Mouse (Mus musculus) hindbrain, embryonic 10.5 days (tissue): Measurements from ENCODE around the gene Ccl27a. TPM values are rescaled to one million over a fixed set of nuclear protein-coding genes. Genes with fewer than 3 reads are reported as not detected.

Experiments used
- DNase-seq: peaks from one replicate; pipeline ENCODE4 v3.0.0-alpha.2; 2017; ENCODE audit warnings: low spot score
- H3K27ac ChIP-seq: fragments of 300-500 bp; sonication (generic); 2 replicates; pipeline ENCODE4 v1.5.1; 2016; ENCODE audit warnings: mild to moderate bottlenecking, moderate library complexity
- H3K27me3 ChIP-seq: fragments of 300-500 bp; sonication (generic); 2 replicates; pipeline ENCODE4 v1.6.1; 2016; ENCODE audit warnings: mild to moderate bottlenecking; ENCODE audit not compliant: poor library complexity, insufficient read depth, severe bottlenecking
- H3K36me3 ChIP-seq: fragments of 300-500 bp; sonication (generic); 2 replicates; pipeline ENCODE4 v1.6.1; 2016; ENCODE audit warnings: mild to moderate bottlenecking, moderate library complexity
- H3K4me1 ChIP-seq: fragments of 300-500 bp; sonication (generic); replicated peaks from 2 replicates; pipeline ENCODE4 v1.6.1; 2016; ENCODE audit warnings: mild to moderate bottlenecking
- H3K4me3 ChIP-seq: fragments of 300-500 bp; sonication (generic); 2 replicates; pipeline ENCODE4 v1.5.1; 2016; ENCODE audit warnings: mild to moderate bottlenecking, moderate library complexity
- H3K9me3 ChIP-seq: fragments of 300-500 bp; sonication (generic); 2 replicates; pipeline ENCODE4 v1.6.1; 2016; ENCODE audit warnings: mild to moderate bottlenecking, moderate library complexity
- WGBS: fragments of 180-500 bp; shearing (Covaris S2); methylation state at CpG from one replicate; pipeline ENCODE4 v1.1.7; 2016; 5-methylcytosine and 5-hydroxymethylcytosine counted together
- polyA plus RNA-seq: library from polyadenylated mRNA; unstranded; fragments of >200 nt; fragmentation: Nextera tagmentation; extraction: Ambion mirVana; gene quantifications from 2 replicates; pipeline ENCODE4 v1.2.1, GENCODE M21; 2016

Ccl27a gene
- polyA plus RNA-seq, 1 experiment from 2014 or later, result 86.2 TPM

DNA sequence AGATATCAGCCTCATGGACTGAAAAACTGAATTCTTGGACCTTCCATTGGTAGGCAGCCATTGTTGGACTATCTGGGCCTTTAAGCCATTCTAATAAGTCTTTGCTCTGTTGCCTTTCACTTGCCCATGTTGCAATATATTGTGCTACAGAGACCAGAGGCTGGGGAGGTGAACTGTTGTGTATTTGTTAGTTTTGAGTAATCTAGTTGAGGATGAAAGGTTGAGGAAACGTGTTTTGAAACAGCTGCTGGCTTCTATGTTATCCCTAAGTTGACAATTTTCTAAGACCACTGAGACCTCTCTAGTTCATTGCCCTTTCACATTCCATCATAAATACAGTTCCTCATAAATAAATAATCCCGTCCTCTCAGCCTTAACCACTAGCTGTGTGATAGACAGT lies 29.9 kb downstream of the Ccl27a start:
- Histone ChIP-seq H3K4me1 (peaks cover 23% of the 10 kb centered on the region), H3K9me3 (peaks cover 21% of the 10 kb centered on the region), H3K27ac (no peak overlapping the region), H3K4me3 (no peak overlapping the region), H3K36me3 (peaks cover 7% of the 10 kb centered on the region), H3K27me3 (no peaks in the 10 kb centered on the region; the same call in 1 of the 2 replicates)
- WGBS, result 79% methylated on average over 2 of the region's 2 CpGs
- no peak for DNase-seq

DNA sequence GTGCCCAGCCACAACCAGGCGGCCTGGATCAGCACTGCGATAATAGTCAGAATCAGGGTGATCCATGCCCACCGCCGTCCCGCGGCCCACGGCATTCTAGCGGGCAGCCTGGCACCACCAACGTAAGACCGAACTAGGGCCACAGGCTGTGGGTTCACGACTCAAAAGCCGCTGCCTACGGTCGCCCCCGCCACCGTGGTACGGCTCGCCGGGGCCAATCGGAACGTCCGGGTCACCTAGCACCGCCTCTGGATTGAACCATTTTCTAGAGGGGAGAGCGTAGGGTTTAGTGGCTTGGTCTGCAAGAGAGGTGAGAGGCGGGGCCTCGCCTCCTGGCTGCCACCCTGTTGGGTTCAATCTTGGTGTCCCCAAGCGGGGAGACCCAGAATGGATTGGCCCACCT lies 32.9 kb downstream of the Ccl27a start:
- peak; percentile 94 for DNase-seq
- peak overlapping the region; percentile 87 for H3K27ac ChIP-seq
- H3K9me3 ChIP-seq, result peaks cover 11% of the 10 kb centered on the region
- H3K4me1 ChIP-seq, result peaks cover 23% of the 10 kb centered on the region
- no peaks in the 10 kb centered on the region for H3K27me3 ChIP-seq
- H3K4me3 ChIP-seq, result peak overlapping the region; percentile 80
- peaks cover 20% of the 10 kb centered on the region for H3K36me3 ChIP-seq
- WGBS, result under 1% methylated on average over 27 of the region's 27 CpGs

DNA sequence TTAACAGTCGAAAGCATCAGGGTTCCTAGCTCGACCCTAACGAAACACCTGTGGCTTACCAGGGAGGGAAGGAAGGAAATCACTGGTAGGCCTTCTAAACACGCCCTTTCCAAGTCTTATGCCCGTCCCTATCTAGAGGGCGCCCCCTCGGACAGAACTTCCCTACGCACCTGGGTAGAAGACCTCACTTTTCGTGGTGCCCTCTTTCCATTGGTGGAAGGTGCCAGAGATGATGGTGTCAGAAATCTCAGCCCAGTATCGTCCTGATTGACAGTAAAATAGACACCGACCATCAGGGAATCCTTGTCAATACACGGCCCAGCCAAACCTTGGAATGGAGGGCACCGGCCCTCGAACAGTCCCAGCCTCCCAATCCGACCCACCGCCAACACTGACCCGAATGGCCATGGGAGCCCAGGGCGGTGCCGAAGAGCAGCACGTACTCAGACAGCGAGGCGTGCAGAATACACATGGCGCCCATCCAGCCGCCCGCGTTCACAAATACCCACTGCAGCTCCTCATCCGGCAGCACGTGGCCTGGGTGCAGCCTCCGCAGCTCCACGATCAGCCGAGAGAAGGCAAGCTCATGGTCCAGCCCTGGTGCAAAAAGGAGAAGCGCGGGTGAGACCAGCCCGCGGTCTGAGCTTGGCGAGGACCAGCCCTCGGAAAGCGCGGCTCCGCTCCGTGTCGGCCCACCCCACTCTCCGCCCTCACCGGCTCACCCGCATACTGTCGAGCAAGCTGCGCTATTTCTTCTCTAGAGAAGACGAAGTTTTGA lies 33.5 kb downstream of the Ccl27a start:
- H3K4me3 ChIP-seq, result peak overlapping the region; percentile 80
- peak overlapping the region; percentile 87 for H3K27ac ChIP-seq
- DNase-seq, result no peak
- H3K36me3 ChIP-seq, result peaks cover 20% of the 10 kb centered on the region
- H3K9me3 ChIP-seq, result peaks cover 9% of the 10 kb centered on the region
- 1% methylated on average over 48 of the region's 48 CpGs for WGBS
- H3K27me3 ChIP-seq, result no peaks in the 10 kb centered on the region
- H3K4me1 ChIP-seq, result peaks cover 23% of the 10 kb centered on the region

DNA sequence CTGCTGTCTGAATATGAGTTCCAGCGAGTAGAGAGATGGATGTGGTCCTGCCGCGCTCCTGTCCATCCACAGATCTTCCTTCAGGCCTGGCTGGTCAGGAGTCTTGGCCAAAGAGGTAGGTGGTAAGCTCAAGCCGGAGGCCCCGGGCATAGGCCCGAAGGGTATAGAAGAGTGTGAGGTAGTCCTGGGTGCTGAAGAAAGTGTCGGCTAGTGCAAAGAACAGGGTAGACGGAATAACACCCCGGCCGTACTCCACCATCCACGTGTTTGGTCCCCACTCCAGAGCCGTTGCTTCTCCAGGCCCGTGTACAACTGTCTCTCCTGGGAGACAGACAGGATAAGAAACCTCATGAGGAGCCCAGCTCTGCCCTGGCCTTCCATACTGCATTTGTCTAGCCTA lies 34.8 kb downstream of the Ccl27a start:
- peaks cover 20% of the 10 kb centered on the region for H3K36me3 ChIP-seq
- H3K9me3 ChIP-seq, result peaks cover 6% of the 10 kb centered on the region
- H3K27ac ChIP-seq, result no peak overlapping the region
- H3K4me1 ChIP-seq, result peaks cover 23% of the 10 kb centered on the region
- DNase-seq, result no peak
- no peak overlapping the region for H3K4me3 ChIP-seq
- 96% methylated on average over 13 of the region's 13 CpGs for WGBS
- peaks cover 7% of the 10 kb centered on the region; the same call in 1 of the 2 replicates for H3K27me3 ChIP-seq

DNA sequence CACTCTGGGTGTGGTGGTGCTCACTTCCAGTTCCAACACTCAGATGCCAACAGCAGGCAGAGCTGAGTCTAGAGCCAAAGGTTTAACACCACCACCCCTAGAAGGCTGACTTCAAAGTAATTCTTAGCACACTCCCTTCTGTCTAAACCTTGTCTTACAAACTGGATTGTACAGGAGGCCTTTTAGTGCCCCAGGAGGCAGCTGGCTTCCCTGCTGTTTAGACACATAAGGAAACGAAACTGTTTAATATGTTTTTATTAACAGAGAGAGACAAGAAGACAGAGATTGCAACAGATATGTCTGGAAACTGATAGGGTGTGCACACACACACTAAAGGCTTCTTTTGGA lies 35.8 kb downstream of the Ccl27a start:
- Histone ChIP-seq H3K27ac (no peak overlapping the region), H3K36me3 (peaks cover 20% of the 10 kb centered on the region), H3K4me3 (no peak overlapping the region), H3K4me1 (peaks cover 23% of the 10 kb centered on the region), H3K9me3 (peaks cover 6% of the 10 kb centered on the region), H3K27me3 (peaks cover 15% of the 10 kb centered on the region)
- 81% methylated on average over 1 of the region's 1 CpGs for WGBS
- no peak for DNase-seq

DNA sequence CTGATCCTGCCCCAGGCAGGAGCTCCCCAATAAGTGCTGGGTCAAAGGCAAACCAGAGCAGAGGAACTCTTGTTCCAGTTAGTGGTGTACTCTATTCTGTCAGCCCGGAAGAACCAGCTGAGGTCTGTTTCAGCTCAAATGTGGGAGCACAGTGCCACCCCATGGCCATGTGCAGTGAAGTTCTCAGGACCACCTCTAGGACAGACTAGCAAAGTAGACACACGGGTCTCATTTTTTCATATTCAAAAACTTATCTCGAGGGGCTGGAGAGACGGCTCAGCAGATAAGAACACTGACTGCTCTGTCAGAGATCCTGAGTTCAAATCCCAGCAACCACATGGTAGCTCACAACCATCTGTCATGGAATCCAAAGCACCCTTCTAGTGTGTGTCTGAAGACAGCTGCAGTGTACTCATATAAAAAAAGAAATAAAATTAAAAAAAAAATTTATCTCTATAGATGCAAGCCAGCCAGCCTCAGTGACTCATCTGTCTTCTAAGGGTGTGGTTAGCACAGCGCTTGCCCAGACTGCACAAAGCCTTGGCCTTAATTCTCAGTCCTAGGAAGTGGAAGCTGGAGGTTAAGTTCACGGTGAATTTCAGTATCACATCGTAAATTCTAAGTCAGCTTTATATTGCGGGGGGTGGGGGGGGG lies 36.3 kb downstream of the Ccl27a start:
- peaks cover 6% of the 10 kb centered on the region for H3K9me3 ChIP-seq
- no peak overlapping the region for H3K4me3 ChIP-seq
- H3K36me3 ChIP-seq, result peaks cover 20% of the 10 kb centered on the region
- 53% methylated on average over 8 of the region's 8 CpGs for WGBS
- peaks cover 23% of the 10 kb centered on the region for H3K4me1 ChIP-seq
- H3K27me3 ChIP-seq, result peaks cover 20% of the 10 kb centered on the region
- peak; percentile 71 for DNase-seq
- H3K27ac ChIP-seq, result no peak overlapping the region

DNA sequence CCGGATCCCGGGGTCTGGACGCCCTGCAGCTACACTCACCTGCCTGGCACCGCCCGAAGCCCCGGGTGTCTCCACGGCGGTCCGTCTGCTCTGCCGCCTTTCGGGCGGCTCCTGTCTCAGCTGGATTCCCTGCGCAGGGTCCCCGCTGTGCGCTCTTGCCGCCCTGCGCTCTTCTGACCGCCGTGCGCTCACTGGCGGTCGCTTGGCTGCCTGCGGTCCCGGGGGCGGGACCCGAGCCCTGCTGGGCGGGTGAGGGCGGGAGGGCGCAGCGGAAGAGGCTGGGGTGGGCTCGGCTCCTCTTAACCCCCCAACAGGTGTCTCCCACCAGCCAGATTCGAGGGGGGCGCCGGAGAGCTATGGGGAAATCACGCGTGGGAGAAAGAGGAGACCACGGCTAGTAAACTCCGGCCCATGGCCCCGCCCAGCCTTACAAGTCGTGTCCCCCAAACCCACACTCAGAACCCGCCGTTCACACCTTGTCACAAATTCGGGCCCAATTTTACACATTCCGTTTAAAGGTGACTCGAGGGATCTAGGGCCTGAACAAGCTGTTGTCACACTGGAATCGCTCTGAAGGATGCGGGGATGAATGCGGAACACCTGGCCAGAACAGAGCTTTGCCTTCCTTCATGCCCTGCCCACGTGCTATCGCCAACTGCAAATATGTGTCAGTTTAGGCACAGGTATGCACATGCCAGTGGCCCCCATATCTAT lies 42.8 kb downstream of the Ccl27a start, which contains the start of gene Arid3c:
Gene Arid3c (minus strand): TSS at position 91 of the 714 bp plus-strand sequence.
- peaks cover 27% of the 10 kb centered on the region for H3K4me1 ChIP-seq
- peak; percentile 32 for DNase-seq
- H3K36me3 ChIP-seq, result no peaks in the 10 kb centered on the region
- H3K9me3 ChIP-seq, result peaks cover 6% of the 10 kb centered on the region
- peaks cover 85% of the 10 kb centered on the region for H3K27me3 ChIP-seq
- peak within 1 kb of the TSS; percentile 52 for H3K4me3 ChIP-seq
- H3K27ac ChIP-seq, result no peak within 1 kb of the TSS
- WGBS, result 2% methylated on average over 50 of the region's 50 CpGs

DNA sequence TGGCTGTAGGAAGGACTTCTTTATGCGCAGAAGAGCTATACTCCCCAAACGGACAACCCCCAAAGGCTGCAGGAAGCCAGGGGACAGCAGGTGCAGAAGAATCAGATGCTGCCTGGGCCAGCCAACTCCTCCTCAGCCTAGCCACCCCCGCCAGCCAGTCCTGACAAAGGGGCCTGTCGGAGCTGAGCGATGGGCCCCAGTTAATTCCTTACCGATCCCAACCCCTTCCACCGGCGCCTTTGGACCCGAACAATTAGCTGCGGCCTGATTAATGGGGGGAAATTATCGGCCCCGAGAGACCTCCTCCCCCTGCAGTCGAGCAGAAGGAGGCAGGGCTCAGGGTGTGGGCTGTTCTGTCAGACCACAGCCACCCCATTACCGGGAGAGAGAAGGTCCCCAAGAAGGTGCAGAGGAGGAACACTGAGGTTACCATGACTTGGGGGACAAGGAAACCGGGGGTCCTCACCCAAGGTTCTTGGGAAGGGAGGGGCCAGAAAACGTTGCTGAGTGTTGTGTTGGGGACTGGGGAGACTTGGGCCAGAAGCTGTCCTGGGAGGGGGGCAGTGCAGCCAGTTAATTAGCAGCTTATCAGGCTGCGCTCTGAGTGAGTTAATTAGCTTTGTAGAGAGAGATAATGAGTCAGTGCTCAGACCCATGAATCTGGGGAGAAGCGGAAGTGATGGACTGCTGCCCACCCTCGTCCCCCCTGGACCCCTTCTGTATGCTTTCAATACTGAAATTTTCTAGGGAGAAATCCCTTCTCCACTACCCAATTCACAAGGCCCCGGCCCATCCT lies 47.0 kb downstream of the Ccl27a start:
- WGBS, result 17% methylated on average over 20 of the region's 20 CpGs
- DNase-seq, result peak; percentile 48

DNA sequence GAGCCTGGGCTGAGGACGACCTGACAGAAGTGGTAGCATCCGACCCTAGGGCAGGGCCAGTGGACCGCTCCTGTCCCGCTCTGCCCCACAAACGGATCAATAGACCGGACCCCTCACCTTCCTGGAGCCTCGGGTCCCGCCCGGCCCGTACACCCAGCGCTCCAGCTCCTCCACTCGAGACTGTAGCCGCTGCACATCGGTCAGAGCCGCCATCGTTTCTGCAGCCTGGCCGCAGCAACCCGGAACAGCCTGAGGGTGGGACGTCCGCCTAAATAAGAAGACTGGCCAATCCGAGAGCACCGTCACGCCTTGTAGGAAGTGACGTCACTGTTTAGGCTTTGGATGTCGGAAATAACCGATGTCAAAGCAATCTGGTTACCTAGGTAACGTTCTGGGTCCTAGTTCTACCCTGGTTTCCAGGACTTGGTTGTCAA lies 51.1 kb downstream of the Ccl27a start, which contains the start of gene Dctn3:
Gene Dctn3 (minus strand): TSS at position 253 of the 434 bp plus-strand sequence.
- peak; percentile 90 for DNase-seq
- peaks cover 29% of the 10 kb centered on the region for H3K36me3 ChIP-seq
- H3K4me1 ChIP-seq, result peaks cover 36% of the 10 kb centered on the region
- peak within 1 kb of the TSS; percentile 92 for H3K4me3 ChIP-seq
- under 1% methylated on average over 27 of the region's 27 CpGs for WGBS
- peaks cover 44% of the 10 kb centered on the region for H3K27me3 ChIP-seq
- peak within 1 kb of the TSS; percentile 90 for H3K27ac ChIP-seq
- H3K9me3 ChIP-seq, result no peaks in the 10 kb centered on the region

More for the DNA sequence above, 47.0 kb downstream of the Ccl27a start:
- no peaks in the 10 kb centered on the region for H3K9me3 ChIP-seq
- peak overlapping the region; percentile 45; the same call in 1 of the 2 replicates for H3K27ac ChIP-seq
- peaks cover 41% of the 10 kb centered on the region for H3K4me1 ChIP-seq
- H3K4me3 ChIP-seq, result peak overlapping the region; percentile 29; the same call in 1 of the 2 replicates
- H3K36me3 ChIP-seq, result no peaks in the 10 kb centered on the region
- H3K27me3 ChIP-seq, result peaks cover 85% of the 10 kb centered on the region

Other genes starting within 250 kb of the Ccl27a start
- gene Fam219a, start 204.7 kb downstream of the Ccl27a start, polyA plus RNA-seq, result 6.2 and 8.3 TPM in 2 replicates
- 1.4 and 4.3 TPM in 2 replicates for gene Dnaic1, start 204.5 kb downstream of the Ccl27a start, polyA plus RNA-seq
- gene Enho, start 133.9 kb downstream of the Ccl27a start, polyA plus RNA-seq, result 27.3 and 50.9 TPM in 2 replicates
- 29.7 and 51.6 TPM in 2 replicates for gene Cntfr, start 77.2 kb downstream of the Ccl27a start, polyA plus RNA-seq
- 84.3 and 91.4 TPM in 2 replicates for gene Il11ra1, start 74.3 kb downstream of the Ccl27a start, polyA plus RNA-seq
- gene Rpp25l, start 60.7 kb downstream of the Ccl27a start, polyA plus RNA-seq, result 89.7 and 96.6 TPM in 2 replicates
- gene Dctn3, start 51.1 kb downstream of the Ccl27a start, polyA plus RNA-seq, result 171 and 232 TPM in 2 replicates
- 0.36 and 0.88 TPM in 2 replicates for gene Arid3c, start 43.1 kb downstream of the Ccl27a start, polyA plus RNA-seq
- 22.9 and 24.3 TPM in 2 replicates for gene Galt, start 19.0 kb downstream of the Ccl27a start, polyA plus RNA-seq
- gene Sigmar1, start 18.1 kb downstream of the Ccl27a start, polyA plus RNA-seq, result 77.4 and 89.4 TPM in 2 replicates
- gene Gm21541, start 129.4 kb upstream of the Ccl27a start, polyA plus RNA-seq, result 0.50 TPM in 1 of 2 replicates, not detected in the other
- 2.3 and 2.8 TPM in 2 replicates for gene Gm20878, start 167.3 kb upstream of the Ccl27a start, polyA plus RNA-seq
- 0.05 TPM in 1 of 2 replicates, not detected in the other for gene Fam205a4, start 191.8 kb upstream of the Ccl27a start, polyA plus RNA-seq